Mouse (Mus musculus) heart, postnatal 0 days (tissue): ENCODE results near the gene Mrvi1.

Experiments used
- CTCF ChIP-seq: IDR thresholded peaks from 2 replicates; pipeline ENCODE4 v1.5.1; 2016; ENCODE audit warnings: antibody characterized with exemption, control low read depth, low read depth
- EP300 ChIP-seq: IDR thresholded peaks from 2 replicates; pipeline ENCODE4 v1.6.1; 2016; ENCODE audit warnings: antibody characterized with exemption, low read depth

DNA sequence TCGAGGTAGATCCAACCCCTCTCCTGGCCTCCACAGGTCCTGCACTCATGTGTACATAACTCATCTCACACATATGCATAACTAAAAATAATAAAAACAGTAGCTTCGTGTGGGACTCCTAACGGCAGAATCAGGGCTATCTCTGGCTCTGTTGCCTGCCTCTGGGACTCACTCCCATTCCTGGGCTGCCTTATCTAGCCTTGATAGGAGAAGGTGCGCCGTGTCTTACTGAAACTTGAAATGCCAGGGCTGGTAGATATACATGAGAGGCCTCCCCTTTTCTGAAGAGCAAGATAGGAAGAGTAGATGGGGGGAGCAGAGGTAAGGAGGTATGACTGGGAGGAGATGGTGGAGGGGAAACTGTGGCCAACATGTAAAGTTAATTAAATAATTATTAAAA, 15.4 kb downstream of the Mrvi1 start:
- TF ChIP-seq CTCF (no peak), EP300 (no peak)
